Mouse (Mus musculus): ENCODE results near the gene 1700088E04Rik.

1700088E04Rik gene

DNA sequence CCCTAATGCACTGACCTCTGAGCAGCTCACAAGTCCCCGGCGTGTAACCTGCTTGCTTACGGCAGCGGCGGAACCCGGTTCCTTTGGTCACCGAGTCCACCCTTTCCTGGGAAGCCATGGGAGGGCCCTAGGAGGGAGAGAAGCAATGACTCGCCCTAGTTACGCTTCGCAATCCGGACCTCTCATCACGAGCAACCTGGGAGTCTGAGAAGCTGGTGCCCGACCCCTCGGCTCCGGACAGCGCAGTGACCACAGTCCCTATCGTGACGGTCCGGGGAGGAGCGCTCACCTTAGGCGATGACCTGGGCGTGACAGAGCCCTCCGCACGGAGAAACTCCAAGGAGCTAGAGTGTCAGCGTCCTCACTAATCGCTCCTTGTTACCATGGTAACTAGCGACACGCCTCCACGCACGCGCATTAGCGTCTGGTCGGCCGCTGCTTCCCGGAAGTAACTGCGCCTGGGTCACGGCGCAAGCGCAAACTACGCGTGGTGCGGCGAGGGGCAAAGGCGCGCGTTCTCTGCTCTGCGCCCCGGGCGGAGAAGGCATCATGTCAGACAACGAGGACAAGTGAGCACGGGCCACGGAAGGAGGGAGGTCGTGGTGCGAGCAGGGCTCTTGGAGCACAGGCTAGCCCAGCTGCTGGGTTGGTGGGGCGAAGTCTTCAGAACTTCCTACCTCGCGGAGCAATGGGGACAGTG, at the start of gene 1700088E04Rik, which contains the start of gene Polr2f:
Gene 1700088E04Rik, minus strand, starts transcription at position 388 of the 700 bp plus-strand sequence.
Gene Polr2f, plus strand, starts transcription at position 144 of the 700 bp plus-strand sequence.
- peak; percentile 94 for DNase-seq (ENCODE audit: low read depth, low spot score)

DNA sequence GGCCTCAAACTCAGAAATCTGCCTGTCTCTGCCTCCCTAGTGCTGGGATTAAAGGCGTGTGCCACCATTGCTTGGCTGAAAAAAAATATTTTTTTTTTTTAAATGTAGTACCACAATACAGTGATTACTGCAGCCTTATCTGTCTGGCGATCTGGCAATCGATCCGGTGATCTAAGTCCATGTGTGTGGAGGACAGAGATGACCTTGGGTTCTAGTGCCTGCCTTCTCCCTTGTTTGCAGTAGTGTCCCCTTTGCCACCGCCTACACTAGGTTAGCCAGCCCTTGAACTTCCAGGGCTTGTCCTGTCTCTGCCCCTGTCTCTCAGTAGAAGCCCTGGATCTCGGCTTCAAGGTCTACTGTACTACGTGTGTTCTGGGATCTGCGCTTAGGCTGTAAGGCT, 46.8 kb upstream of the 1700088E04Rik start:
- DNase-seq (ENCODE audit: low read depth, low spot score): no peak

DNA sequence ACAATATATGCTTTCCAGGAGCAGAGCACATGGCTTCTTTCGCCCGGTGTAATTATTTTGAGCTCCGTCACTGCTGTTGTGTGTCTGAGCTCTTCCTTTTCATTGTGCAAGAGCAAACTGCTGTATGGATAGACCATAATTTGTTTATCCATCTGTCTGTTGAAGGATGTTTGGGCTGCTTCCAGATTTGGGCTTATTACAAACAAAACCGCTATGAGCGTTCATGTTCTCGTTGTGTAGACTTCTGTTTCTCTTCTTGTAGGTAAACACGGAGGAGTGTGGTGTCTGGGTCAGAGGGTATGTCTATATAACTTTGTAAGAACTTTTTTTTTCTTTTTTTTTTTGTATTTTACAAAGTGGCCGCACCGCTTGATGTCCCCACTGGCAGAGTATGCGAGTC, 44.2 kb upstream of the 1700088E04Rik start:
- no peak for DNase-seq (ENCODE audit: low read depth, low spot score)

DNA sequence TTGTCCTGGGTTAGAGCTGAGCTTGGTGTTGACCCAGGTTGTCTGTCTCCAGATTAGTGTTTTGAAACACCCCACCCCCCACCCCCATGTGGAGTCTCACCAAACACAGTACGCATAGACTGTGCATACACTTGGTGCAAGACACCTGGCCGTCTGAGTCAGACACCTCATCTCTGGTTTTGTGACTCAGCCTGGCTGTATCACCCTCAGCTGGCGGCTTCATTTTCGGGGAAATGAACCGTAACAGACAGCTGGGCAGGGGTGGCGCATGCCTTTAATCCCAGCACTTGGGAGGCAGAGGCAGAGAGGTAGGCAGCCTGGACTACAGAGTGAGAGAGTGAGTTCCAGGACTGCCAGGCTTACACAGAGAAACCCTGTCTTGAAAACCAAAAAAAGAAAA, 35.9 kb upstream of the 1700088E04Rik start:
- DNase-seq (ENCODE audit: low read depth, low spot score): no peak

GRCm38 (mm10) chr15:79166712-79167111, 25.7 kb upstream of the 1700088E04Rik start:
- no peak for DNase-seq (ENCODE audit: low read depth, low spot score)

GRCm38 (mm10) chr15:79165140-79165539, 24.1 kb upstream of the 1700088E04Rik start, which contains the start of gene Sox10:
Sox10 (minus strand) TSS chr15:79165240.
- no peak for DNase-seq (ENCODE audit: low read depth, low spot score)

DNA sequence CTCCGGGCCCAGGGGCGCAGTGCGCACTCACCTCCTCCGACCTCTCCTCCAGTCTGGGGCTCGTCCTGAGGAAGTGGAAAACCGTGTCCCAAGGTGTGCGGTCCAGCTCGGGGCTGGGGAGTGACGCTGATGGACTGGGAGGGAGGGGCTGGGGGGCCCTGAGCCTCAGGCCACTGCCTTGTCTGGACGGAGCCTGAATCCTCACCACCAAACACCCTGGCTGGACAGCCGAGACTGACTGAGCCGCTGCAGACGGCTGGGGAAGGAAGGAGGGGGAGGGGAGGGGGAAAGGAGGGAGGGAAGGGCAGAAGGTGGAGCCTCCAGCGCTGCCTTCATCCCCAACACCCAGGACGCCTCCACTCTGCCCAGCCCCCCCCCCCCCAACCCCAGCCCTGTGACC, 23.2 kb upstream of the 1700088E04Rik start:
- DNase-seq (ENCODE audit: low read depth, low spot score): no peak

DNA sequence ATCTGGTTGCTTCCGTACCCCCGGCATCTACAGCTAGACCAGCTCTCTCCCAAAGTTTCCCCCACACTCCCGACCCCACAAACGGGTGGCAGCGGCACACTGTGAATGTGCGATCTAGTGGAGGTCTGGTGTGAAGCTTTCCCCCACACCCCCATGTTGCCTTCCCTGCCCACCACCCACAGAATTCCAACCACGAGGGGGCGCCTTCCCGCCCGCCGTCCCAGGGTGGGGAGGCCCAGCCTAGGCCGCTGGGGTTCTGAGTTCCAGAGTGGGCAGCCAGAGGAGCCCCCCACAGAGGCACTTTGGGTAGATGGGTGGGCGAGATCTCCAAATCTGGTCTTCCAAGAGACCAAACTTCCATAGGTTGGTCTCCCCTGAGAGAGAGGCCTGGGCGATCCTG, 21.8 kb upstream of the 1700088E04Rik start:
- DNase-seq (ENCODE audit: low read depth, low spot score): no peak

GRCm38 (mm10) chr15:79162301-79162700, 21.2 kb upstream of the 1700088E04Rik start:
- peak; percentile 13 for DNase-seq (ENCODE audit: low read depth, low spot score)

DNA sequence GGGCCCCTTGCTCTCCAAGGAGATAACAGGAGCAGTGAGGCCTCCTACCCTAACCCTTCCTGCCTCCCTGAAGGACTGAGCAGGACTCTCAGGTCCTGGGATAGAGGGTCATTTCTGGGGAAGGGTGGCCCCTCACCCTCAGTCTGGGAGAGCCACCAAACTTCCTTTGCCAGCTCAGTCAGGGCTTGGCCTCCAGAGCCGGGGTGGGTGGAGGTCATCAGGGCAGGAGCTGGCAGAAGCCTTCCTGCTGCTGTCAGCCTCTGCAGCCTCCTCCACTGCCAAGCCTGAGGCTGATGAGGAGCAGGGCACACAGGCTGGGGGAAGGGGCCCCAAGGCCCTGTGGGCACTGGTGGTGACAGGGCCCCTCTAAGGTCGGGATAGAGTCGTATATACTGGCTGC, 14.5 kb upstream of the 1700088E04Rik start:
- no peak for DNase-seq (ENCODE audit: low read depth, low spot score)

DNA sequence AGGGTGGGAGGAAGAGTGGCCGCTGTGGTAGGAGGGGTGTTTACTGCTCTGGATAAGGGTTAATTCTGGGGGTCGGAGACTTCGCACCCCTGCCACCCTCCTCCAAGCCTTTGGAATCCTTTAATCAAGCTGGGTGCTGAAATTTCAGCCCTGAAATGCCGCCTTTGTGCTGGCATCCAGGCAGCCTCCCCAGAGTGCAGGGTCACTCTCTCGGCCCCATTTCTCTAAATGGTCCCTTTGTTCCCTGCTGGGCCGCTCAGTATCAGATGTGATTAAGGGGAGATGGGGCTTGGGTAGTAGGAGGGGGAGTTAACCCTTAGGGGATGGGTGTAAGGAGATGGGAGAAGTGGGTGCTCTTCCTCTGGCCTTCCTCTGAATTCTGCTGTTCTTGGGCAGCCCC, 11.7 kb upstream of the 1700088E04Rik start:
- no peak for DNase-seq (ENCODE audit: low read depth, low spot score)

DNA sequence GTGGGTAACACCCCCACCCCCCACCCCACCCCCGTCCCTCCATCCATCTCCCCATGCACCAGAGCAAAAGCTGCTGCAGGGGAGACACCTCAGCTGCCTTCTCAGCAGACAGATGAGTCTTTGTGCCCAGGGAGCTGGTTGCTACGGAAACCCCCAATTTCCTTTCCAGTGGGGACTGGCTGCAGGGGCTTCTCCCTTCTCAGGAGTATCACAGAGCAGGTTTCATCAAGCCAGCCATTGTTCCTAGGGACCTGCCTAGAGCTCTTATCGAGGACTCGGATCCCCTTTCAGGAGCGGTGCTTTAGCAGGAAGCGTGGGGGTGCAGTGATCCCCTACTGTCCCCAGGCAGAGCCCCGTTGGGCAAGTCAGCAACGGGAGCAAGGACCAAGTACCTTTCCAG, 10.8 kb upstream of the 1700088E04Rik start:
- DNase-seq (ENCODE audit: low read depth, low spot score): no peak

DNA sequence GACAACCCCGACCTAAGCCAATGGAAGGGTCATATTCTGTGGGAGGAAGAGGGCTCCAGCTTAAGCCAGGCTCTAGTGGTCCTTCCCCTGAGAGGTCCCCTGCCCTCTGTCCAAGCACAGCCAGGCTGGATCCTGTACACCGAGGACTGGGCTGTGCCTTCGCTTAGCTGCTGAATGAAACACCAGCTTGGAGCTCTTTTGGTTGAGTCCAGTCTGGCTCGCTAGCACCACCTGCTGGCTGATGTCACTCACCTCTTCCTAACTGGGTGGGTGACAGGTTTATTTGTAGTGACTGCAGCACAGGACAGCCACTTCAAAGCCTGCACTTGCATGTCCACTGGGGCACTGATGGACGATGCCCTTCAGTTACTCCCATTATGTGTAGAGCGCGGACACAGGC, 7.5 kb upstream of the 1700088E04Rik start:
- DNase-seq (ENCODE audit: low read depth, low spot score): peak; percentile 88

DNA sequence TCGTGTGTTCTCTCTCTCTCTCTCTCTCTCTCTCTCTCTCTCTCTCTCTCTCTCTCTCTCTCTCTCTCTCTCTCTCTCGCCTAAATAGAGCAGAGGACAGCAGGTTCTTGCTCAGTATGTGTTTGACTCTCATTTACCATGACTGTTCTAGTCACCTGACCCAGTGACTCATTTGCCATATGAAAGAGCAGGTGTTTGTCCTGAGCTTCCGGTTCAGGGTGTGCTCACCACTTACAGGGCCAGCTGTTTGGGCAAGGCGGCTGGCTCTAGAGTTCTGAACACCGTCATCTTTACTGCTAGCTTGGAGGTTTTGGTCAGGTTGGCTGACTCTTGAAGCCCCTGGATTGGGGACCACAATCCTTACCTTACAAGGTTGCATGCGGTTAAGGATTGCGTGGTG, 4.5 kb upstream of the 1700088E04Rik start:
- DNase-seq (ENCODE audit: low read depth, low spot score): no peak

DNA sequence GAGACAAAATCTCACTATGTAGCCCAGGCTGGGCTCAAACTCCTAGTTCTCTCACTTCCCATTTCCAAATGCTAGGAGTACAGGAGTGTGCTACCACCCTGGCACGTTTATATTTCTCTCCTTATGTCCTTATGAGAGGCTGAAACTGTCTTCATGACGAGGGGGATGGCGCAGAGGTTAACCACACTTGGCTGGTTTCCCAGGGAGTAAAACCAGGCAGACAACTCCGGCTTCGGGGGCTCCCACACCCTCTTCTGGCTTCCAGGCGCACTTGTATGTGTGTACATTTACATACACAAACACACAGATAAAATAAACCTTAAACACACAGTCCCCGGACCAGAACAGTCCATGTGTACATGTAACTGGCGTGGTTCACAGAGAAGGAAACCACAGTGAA, 3.0 kb upstream of the 1700088E04Rik start:
- DNase-seq (ENCODE audit: low read depth, low spot score): no peak

- no peak for DNase-seq (ENCODE audit: low read depth, low spot score)
These were observed 2.3 kb upstream of the 1700088E04Rik start for GRCm38 (mm10) chr15:79143316-79143715.

GRCm38 (mm10) chr15:79141566-79141917, 489 bp upstream of the 1700088E04Rik start:
- DNase-seq (ENCODE audit: low read depth, low spot score): no peak

- DNase-seq (ENCODE audit: low read depth, low spot score): peak; percentile 50
These were observed 1.4 kb downstream of the 1700088E04Rik start for GRCm38 (mm10) chr15:79139640-79140039.

GRCm38 (mm10) chr15:79135783-79136575, 5.1 kb downstream of the 1700088E04Rik start:
- DNase-seq (ENCODE audit: low read depth, low spot score): no peak

DNA sequence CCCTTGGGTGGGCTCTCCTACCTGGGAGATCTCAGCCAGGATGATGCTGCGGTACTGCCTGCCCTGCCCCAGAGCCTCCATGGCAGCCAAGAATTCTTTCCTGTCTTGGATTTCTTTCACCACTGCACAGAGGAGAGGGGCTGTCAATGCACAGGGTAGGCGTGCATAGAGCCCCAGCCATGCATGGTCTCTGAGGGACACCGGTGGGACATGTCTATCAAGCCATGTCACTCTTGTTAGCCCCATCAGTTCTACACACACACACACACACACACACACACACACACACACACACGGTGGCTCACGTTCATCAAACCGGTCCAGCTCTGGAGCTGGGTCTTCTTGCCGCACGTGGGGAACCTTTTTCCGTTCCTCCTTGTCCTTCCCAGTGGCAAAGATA, 5.7 kb downstream of the 1700088E04Rik start:
- DNase-seq (ENCODE audit: low read depth, low spot score): no peak

DNA sequence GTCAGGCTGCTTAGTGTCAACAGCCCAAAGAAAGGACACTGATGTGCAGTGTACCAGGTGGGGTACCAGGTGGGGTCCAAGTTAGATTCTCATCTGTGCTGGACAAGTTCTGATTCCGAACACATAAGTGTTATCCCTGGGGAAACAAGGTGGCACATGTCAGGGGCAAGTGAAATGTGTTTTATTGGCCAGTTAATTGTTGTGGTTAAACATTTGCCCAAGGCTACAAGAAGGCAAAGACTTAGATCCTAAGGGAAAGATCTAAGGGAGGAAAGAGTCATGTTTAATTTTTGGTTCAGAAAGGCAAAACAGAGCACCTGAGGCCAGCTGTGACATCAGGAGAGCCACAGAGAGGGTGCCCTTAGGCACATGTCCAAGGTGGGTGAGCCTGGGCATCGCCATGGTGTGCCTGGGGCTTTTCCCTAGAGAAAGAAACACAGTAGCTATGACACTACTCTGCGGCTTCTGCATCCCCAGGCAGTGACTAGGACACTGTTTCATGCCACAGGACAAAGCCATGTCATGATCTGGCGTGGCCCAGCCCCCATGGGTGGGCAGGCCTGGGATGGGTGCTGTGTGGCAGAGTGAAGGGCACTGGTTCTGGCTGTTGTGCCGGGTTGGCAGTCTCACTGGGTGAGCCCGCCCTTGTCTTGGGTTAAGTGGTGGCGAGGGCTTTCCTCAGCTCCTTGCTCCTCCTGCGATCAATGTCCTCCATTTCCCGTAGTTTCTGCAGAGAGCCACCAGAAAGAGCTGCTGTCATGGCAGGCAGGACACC, 6.4 kb downstream of the 1700088E04Rik start:
- DNase-seq (ENCODE audit: low read depth, low spot score): no peak

DNA sequence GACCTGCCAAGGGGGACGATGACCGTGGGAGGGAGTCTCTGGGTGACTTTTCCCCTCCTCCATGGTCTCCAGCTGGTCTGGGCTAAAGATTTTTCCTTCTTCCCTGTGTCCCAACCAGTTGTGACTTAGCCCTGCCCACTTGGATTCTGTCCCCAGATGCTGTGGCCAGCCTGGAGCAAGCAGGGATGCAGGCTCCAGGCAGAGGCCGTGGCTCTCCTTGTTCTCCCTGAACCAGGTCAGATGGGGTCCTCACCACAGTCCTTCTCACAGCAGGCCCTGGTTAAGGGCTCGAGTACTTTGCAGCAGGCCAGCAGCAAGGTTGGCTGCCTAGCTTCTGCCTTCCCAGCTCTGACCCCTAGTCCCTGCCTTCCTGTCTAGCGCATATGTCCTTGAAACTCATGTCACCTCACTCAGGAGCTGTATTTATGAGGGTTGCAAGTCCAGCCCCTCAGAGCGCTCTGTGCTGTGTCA, 7.8 kb downstream of the 1700088E04Rik start:
- no peak for DNase-seq (ENCODE audit: low read depth, low spot score)

Measured in 3T3-L1 (cell line).